Mouse (Mus musculus) gastrocnemius, adult 2 months (tissue): ENCODE data around the gene Yif1b. TPM values are rescaled to one million over a fixed set of nuclear protein-coding genes. Genes with fewer than 3 reads are reported as not detected.

Experiments used
- DNase-seq: peaks from one replicate; pipeline ENCODE4 v3.0.0; 2022
- H3K27ac ChIP-seq: fragments of 200-600 bp; 2 replicates; pipeline ENCODE4 v1.8.1; 2022; ENCODE audit warnings: mild to moderate bottlenecking
- H3K4me3 ChIP-seq: fragments of 200-600 bp; 2 replicates; pipeline ENCODE4 v1.8.1; 2022; ENCODE audit warnings: mild to moderate bottlenecking, moderate library complexity
- CTCF ChIP-seq: fragments of 200-600 bp; IDR thresholded peaks from 2 replicates; pipeline ENCODE4 v1.8.1; 2022; ENCODE audit warnings: antibody characterized with exemption, mild to moderate bottlenecking, moderate library complexity
- intact Hi-C: fragments of 180-260 bp; cut with DNase I; formaldehyde crosslinking; loops from one replicate; pipeline ENCODE4 v1.15.1; 2025
- total RNA-seq, 2 experiments: library from RNA; stranded (reverse); gene quantifications; 2 replicates each; pipeline ENCODE4 v1.2.3; 2021

Yif1b gene
- total RNA-seq, 2 experiments from 2014 or later: 35.9 to 46.6 TPM

- intact Hi-C loops: no loop called here
- no peak for DNase-seq
- Histone ChIP-seq H3K4me3 (no peak overlapping the region), H3K27ac (no peak overlapping the region)
- no peak for TF ChIP-seq CTCF
Observed at GRCm38 (mm10) chr7:29266931-29267330, 28.8 kb downstream of the Yif1b start.

GRCm38 (mm10) chr7:29270445-29270844 is 32.3 kb downstream of the Yif1b start:
- TF ChIP-seq CTCF: no peak
- peak overlapping the region; percentile 41; the same call in 1 of the 2 replicates for H3K27ac ChIP-seq
- intact Hi-C loops: no loop called here
- H3K4me3 ChIP-seq: no peak overlapping the region
- no peak for DNase-seq

GRCm38 (mm10) chr7:29271687-29272465 is 33.7 kb downstream of the Yif1b start:
- Histone ChIP-seq H3K27ac (peak overlapping the region; percentile 41), H3K4me3 (no peak overlapping the region)
- intact Hi-C loops: no loop called here
- DNase-seq: no peak
- TF ChIP-seq CTCF: no peak

- TF ChIP-seq CTCF: no peak
- Histone ChIP-seq H3K27ac (peak overlapping the region; percentile 56), H3K4me3 (no peak overlapping the region)
- no peak for DNase-seq
- intact Hi-C loops: no loop called here
Observed at GRCm38 (mm10) chr7:29276715-29277114, 38.6 kb downstream of the Yif1b start.

- intact Hi-C loops: no loop called here
- Histone ChIP-seq H3K4me3 (no peak overlapping the region), H3K27ac (peak overlapping the region; percentile 56; the same call in 1 of the 2 replicates)
- TF ChIP-seq CTCF: no peak
- no peak for DNase-seq
Observed at GRCm38 (mm10) chr7:29277510-29277909, 39.4 kb downstream of the Yif1b start.

- intact Hi-C loops: no loop called here
- Histone ChIP-seq H3K4me3 (no peak overlapping the region), H3K27ac (no peak overlapping the region)
- no peak for TF ChIP-seq CTCF
- DNase-seq: no peak
Observed at GRCm38 (mm10) chr7:29279261-29279660, 41.1 kb downstream of the Yif1b start.

- intact Hi-C loops: no loop called here
- DNase-seq: no peak
- Histone ChIP-seq H3K4me3 (no peak overlapping the region), H3K27ac (no peak overlapping the region)
- no peak for TF ChIP-seq CTCF
Observed at GRCm38 (mm10) chr7:29279924-29280323, 41.8 kb downstream of the Yif1b start.

GRCm38 (mm10) chr7:29280801-29281200 is 42.7 kb downstream of the Yif1b start:
- no peak for DNase-seq
- Histone ChIP-seq H3K27ac (peak overlapping the region; percentile 79), H3K4me3 (peak overlapping the region; percentile 86)
- TF ChIP-seq CTCF: no peak
- intact Hi-C loops: no loop called here

- TF ChIP-seq CTCF: peak; percentile 44
- Histone ChIP-seq H3K27ac (peak within 1 kb of the TSS; percentile 79), H3K4me3 (peak within 1 kb of the TSS; percentile 86)
- DNase-seq: peak; percentile 62
- intact Hi-C loops: no loop called here
Observed at GRCm38 (mm10) chr7:29281201-29282073, 43.3 kb downstream of the Yif1b start, which contains the start of gene Spint2. TSS of gene Spint2 (minus strand) at chr7:29281912.

- H3K4me3 ChIP-seq: peak overlapping the region; percentile 86
- TF ChIP-seq CTCF: no peak
- DNase-seq: no peak
- intact Hi-C loops: no loop called here
- peak overlapping the region; percentile 79; the same call in 1 of the 2 replicates for H3K27ac ChIP-seq
Observed at GRCm38 (mm10) chr7:29282074-29282554, 44.0 kb downstream of the Yif1b start.

- H3K27ac ChIP-seq: no peak overlapping the region
- H3K4me3 ChIP-seq: no peak overlapping the region
- no peak for TF ChIP-seq CTCF
- no peak for DNase-seq
- intact Hi-C loops: no loop called here
Observed at GRCm38 (mm10) chr7:29283876-29284275, 45.7 kb downstream of the Yif1b start.

- intact Hi-C loops: no loop called here
- Histone ChIP-seq H3K27ac (no peak overlapping the region), H3K4me3 (no peak overlapping the region)
- no peak for DNase-seq
- TF ChIP-seq CTCF: no peak
Observed at GRCm38 (mm10) chr7:29284523-29284922, 46.4 kb downstream of the Yif1b start.

GRCm38 (mm10) chr7:29287481-29287880 is 49.4 kb downstream of the Yif1b start:
- TF ChIP-seq CTCF: no peak
- H3K27ac ChIP-seq: no peak overlapping the region
- no peak for DNase-seq
- intact Hi-C loops: no loop called here
- no peak overlapping the region for H3K4me3 ChIP-seq
